Mouse (Mus musculus): ENCODE measurements around the gene Tead3.
"Not testable (repeated sequence)": the region's sequence is repeated elsewhere in the genome, so short reads cannot be mapped to it uniquely, and the experiment has no call there.

Tead3 gene

DNA sequence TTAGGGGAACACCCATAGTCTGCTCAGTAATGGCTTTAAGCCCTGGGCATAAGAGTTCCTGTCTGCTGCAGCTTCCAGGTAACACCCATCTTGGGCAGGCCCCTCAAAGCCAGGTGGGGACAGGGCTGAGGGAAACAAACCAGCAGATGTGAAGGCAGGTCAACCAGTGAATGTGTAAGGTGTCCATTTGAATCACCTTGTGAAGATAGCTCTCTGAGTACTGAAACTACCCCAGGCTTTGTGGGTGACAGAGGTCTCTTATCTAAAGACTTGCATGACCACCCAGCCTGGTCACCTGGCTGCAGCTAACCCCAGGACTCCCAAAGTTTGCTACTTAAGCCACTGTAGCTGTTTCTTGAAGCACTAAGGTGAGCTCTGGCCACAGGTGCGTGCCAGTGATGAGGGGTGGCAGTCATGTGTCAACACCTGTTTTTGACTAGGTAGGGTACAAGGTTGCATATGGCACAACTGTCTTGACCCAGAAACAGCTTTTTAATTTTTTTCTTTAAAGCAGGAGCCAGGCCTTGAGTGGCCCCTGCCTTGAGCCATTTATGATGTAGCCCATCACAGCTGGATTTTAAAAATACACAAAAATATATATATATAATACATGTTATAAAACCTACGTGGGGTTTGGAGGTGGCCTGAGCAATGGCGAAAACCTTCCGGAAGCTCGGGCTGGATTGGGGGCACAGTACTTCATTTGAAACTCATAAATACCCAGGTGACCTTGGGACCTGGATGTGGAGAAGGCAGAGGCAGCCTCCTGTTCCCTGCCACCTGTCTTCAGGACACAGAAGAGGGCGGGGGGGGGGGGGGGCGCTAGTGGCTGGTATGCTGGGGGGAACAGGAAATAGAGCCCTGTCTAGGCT, 19.1 kb downstream of the Tead3 start:
- no peak for DNase-seq (ENCODE audit: low read depth in 1 of 2, low spot score in 2 of 2)

DNA sequence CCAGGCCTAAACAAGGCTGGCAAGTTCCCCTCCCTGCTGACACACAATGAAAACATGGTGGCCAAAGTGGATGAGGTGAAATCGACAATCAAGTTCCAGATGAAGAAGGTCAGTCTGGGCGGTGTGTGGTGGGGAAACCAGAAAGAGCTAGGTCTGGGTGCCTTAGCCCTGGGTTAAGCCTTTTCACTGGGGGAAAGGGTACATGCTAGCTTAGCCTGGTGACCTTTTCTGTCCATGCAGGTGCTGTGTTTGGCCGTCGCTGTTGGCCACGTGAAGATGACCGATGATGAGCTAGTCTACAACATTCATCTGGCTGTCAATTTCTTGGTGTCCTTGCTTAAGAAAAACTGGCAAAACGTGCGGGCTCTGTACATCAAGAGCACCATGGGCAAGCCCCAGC, 20.0 kb downstream of the Tead3 start:
- not testable (repeated sequence) for DNase-seq (ENCODE audit: low read depth in 1 of 2, low spot score in 2 of 2)

DNA sequence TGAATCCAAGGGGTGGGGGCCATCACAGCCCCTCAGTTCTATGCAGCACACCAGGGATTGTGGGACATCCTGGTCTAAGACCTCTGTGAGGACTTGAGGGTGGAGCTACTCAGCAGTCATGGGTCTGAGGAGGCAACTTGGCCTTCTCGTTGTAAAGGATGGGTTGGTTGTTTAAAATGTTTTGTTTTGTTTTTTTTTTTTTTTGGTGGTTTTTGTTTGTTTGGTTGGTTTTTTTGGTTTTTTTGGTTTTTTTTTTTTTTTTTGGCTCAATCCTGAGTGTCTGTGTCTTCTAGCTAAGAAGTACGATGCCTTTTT, 20.4 kb downstream of the Tead3 start:
- no peak for DNase-seq (ENCODE audit: low read depth in 1 of 2, low spot score in 2 of 2)

DNA sequence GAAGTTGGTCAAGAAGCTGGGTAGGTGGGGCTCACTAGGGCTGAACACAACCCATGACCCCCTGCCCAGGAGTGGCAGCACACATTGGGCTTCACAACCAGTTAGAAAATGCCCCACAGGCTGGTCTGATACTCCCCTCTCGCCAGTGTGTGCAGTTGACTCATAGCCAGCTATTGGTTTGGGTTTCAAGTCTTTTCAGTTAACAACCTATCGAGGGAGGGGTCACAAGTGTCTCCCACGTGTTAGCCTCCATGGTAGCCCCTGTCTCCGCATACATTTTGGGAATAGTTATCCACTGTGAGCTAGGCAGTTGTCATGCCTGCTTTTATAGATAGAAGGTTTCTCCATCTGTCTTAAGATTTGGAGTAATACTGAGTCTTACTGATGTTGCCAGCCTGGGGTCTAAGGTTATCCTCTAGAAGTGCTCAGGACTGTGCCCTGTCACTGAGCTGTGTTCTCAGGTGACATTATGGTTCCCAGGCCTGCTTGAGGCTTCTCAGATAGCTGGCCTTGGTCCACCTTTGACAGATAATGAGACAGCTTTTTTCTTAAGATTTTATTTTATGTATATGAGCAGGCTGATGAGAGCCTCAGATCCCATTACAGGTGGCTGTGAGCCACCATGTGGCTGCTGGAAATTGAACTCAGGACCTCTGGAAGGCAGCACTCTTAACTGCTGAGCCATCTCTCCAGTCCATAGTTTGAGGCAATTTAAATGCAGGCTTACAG, 20.9 kb downstream of the Tead3 start:
- no peak for DNase-seq (ENCODE audit: low read depth in 1 of 2, low spot score in 2 of 2)

DNA sequence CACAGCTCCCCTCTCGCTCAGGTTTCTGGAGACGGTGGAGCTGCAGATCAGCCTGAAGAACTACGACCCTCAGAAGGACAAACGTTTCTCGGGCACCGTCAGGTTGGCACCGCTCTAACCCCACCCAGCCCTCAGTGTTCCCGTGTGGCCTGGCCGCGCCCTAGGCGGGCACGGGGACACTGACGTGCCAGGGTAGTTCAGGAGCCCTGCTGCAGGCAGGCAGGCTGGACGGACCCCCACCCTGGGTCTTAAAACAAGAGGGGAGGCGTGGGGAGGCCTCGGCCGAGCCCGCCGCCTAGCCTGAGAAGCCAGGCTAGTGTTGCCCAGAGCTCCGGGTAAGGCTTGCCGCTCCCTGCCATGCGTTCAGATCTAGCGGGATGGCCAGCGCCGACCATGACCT, 21.7 kb downstream of the Tead3 start:
- DNase-seq (ENCODE audit: low read depth in 1 of 2, low spot score in 2 of 2) = no peak

DNA sequence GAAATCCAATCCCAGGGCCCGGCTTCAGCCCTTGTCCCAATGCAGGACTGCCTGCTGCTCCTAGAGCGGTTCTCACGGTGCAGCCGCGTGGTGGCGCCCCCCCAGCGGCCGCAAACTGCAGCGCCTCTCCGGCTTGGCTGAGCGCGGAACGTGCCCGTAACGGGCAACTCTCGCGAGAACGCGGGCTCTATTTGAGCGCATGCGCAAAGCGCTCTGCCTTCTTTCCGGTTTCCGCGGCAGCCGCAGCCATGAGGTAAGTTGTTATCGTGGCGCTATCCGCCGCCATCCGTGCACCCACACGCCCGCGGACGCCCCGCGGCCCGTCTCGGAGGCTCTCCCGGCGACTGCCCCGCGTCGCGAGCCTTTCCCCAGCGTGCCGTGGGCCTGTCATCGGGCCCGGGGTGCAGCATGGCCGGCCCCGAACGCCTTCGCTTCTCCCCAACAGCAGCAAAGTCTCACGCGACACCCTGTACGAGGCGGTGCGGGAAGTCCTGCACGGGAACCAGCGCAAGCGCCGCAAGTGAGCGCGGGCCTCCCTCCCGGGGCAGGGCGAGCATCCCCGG, 22.2 kb downstream of the Tead3 start, which contains the start of gene Rpl10a:
TSS of gene Rpl10a (plus strand) at position 106 of the 563 bp plus-strand sequence.
- DNase-seq (ENCODE audit: low read depth in 1 of 2, low spot score in 2 of 2) = peak; percentile 91 to 96

DNA sequence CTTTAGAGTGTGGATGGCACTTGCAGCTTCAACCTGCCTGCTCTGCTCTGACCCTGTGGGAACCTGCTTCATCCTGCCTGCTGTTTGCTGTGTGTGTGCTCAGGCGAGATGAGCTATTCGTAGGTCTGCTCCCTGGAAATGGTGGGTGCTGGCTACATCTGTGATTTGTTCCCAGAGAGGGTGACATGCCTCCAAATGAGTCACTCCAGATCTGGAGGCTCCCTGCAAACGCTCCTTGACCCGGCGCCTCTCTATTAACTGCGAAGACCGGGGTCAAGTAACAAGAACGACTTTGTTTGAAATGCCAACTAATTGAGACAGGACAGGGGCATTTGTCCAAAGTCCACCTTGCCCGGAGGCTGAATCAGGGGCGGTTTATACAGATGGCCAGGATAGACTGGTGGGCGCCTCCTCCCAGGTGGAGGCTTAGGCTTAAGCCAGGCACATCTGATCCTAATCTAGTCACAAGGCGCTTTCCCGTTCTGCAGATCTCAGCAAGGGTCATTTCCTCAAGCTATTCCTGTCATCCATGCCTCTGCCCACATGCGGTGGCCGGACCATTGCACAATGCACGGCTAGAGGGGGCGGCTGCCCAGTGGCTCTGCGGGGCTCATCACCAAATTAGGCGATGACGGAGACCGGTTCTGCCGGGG, 22.8 kb downstream of the Tead3 start:
- DNase-seq (ENCODE audit: low read depth in 1 of 2, low spot score in 2 of 2) = no peak

DNA sequence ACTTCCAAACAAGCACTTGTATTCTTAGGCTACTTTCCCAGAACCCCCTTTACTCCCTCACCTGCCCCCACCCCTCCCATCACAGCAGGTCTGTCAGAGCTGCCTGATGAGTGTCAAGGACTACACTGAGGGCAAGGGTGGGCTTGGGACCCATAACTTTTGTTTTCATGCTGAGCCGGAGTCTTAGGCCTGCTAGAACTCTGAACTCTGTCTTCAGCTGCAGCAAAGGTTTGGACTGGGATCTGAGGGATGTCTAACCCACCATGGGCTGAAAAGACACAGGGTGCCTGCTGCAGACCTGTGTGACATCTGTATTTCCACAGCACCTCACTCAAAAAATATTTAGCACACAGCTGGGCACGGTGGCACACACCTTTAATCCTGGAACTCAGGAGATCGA, 23.7 kb downstream of the Tead3 start:
- no peak for DNase-seq (ENCODE audit: low read depth in 1 of 2, low spot score in 2 of 2)

DNA sequence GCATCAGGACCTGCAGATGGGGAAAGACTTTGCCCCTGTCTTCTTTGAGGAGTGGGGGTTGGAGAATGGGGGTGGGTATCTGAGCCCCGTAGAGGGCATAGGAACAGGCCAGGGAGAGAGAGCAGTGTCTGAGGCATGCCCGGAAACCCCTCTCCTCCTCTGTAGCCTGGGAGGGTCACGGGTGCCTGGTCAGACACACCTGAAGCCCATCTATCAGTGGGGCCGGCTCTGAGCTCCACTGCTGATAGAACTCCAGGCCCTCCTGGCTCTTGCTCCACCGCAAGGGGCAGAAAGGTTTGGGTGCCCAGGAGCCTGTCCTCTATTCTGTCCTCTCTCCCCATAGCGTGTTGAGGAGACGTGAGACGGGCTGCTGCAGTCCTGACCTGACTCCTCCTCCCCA, 24.9 kb downstream of the Tead3 start:
- DNase-seq (ENCODE audit: low read depth in 1 of 2, low spot score in 2 of 2) = no peak

DNA sequence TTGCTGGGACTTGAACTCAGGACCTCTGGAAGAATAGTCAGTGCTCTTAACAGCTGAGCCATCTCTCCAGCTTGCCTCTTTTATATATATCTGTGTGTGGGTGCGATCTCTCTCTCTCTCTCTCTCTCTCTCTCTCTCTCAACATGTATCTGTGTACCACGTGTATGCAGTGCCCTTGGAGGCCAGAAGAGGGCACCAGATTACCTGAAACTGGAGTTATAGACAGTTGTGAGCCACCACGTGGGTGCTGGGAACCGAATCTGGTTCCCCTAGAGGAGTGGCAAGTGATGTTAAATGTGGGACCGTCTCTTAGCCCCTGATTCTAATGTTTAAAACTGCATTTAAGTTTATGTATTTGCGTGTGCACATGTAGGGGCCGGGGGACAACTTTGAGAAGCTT, 26.2 kb downstream of the Tead3 start:
- not testable (repeated sequence) for DNase-seq (ENCODE audit: low read depth in 1 of 2, low spot score in 2 of 2)

DNA sequence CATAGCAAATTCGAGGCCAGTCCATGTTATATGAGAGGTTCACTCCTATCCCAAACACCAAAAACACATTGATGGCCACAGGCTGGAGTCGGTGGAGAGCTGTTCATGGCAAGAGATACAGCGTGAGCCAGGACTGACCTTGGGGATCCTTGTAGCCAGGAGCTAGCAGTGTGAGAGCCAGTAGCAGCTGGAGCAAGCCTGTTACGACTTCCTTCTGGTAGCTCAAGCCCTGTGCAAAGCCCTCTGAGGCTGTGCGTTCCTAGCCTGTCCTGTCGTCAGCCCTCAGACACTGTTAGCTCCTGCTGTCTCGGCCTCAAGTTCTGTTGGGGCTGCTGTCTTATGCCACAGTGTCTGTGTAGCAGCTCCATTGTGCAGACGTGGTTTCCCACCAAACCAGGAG, 26.8 kb downstream of the Tead3 start:
- no peak for DNase-seq (ENCODE audit: low read depth in 1 of 2, low spot score in 2 of 2)

DNA sequence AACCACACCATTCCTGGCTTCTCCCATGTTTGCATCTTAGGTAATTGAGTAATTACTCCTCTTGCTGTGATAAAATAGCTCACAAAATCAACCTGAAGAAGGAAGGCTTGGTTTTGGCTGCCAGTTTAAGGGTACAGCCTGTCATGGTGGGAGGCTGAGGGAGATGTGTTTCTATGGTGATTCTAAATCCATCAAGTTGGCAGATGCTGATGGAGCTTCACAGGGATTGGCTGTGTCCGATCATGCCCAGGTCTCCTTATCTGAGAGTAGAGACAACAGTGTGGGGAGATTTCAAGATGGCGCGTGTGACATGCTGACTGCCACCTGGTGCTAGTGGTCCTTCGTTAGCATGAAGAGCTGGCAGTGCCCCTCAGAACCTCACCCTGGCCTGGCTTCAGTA, 28.9 kb downstream of the Tead3 start:
- DNase-seq (ENCODE audit: low read depth in 1 of 2, low spot score in 2 of 2) = no peak

DNA sequence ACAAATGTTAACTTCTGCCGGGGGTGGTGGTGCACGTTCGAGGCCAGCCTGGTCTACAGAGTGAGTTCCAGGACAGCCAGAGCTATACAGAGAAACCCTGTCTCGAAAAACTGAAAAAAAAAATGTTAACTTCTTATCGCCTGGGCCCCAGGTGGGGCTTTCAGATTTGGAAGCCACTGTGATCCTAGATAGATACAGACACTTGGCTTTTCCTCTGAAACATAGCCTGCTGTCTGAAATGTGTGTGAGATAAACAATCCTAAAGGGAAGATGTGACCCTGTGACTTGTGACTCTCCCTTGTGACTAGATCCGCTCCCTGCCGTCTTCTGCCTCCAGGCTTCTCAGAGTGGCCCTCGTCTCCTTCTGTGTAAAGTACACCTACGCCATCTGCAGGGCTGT, 32.9 kb downstream of the Tead3 start:
- no peak for DNase-seq (ENCODE audit: low read depth in 1 of 2, low spot score in 2 of 2)

DNA sequence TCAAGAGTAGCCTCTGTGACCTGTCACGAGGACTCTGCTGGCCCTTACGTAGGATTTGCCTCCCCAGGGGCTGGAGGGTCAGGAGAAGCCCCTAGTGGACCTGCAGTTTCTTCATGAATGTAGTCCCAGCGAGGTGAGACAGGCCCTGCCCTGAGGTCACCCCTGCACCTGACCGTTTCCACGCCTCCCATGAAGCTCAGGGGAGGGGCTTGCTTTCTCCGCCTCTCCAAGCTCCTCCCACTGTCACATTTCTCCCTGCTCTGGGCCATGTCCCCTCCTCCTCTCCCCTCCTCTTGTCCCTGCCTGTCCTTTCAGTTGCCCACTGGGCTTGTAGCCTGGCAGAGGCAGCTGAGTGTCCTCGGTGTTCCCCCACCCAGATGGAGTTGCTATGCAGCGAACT, 33.5 kb downstream of the Tead3 start:
- no peak for DNase-seq (ENCODE audit: low read depth in 1 of 2, low spot score in 2 of 2)

DNA sequence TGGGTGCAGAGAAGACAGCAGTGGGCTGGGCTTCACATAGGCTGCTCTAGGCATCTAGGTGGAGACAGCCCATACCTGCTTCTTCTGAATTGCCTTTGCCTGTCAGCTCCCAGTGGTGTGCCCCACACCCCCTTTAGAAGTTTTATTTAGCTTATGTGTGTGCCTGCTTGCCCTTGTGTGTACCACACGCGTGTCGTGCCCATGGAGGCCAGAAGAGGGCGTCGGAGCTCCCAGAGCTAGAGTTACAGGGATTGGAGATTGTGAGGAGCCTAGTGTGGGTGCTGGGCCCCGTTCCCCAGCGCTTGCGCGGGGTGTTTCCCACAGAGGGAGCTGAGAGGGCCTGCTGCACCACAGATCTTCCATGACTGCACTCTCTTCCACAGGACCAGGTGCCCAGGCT, 34.1 kb downstream of the Tead3 start:
- no peak for DNase-seq (ENCODE audit: low read depth in 1 of 2, low spot score in 2 of 2)

DNA sequence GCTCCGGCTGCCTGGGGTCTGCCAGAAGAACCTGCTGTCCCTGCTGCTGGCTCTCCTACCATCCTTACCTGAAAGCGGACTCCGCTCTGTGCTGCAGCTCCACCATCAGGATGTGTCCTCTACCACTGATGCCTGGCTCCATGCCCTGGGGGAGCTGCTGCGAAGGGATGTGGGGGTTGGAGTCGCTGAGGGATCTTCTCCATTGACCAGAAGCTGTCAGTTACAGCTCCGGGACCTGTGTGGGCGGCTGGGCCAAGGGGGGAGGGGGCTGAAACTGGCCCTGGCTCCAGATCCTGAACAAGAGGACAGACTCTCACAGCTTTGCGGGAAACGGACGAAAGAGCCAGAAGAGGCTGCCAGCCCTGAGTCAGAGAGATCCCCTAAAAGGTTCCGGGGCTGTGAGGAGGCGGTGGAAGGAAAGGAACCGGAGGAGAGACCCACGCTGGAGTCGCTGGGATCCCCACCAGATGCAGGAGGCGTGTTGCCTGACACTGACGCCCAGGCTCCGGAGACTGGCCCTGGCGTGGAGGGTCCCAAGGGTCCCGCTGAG, 34.9 kb downstream of the Tead3 start:
- DNase-seq (ENCODE audit: low read depth in 1 of 2, low spot score in 2 of 2) = no peak

DNA sequence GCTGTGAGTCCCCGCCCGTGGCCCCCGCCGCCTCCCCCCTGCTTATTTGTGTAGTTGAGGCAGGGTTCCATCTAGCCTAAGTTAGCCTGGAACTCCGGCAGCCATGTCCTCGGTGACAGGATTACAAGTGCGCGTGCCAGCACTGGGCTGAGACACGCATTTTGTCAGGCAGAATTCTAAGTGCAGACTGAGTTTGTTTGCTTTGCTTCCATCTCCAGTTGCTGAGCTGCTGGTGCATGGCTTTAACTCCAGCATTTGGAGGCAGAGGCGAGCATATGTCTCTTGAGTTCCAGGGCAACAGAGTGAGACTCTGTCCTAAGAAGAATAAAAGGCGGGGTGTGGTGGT, 36.8 kb downstream of the Tead3 start:
- no peak for DNase-seq (ENCODE audit: low read depth in 1 of 2, low spot score in 2 of 2)

DNA sequence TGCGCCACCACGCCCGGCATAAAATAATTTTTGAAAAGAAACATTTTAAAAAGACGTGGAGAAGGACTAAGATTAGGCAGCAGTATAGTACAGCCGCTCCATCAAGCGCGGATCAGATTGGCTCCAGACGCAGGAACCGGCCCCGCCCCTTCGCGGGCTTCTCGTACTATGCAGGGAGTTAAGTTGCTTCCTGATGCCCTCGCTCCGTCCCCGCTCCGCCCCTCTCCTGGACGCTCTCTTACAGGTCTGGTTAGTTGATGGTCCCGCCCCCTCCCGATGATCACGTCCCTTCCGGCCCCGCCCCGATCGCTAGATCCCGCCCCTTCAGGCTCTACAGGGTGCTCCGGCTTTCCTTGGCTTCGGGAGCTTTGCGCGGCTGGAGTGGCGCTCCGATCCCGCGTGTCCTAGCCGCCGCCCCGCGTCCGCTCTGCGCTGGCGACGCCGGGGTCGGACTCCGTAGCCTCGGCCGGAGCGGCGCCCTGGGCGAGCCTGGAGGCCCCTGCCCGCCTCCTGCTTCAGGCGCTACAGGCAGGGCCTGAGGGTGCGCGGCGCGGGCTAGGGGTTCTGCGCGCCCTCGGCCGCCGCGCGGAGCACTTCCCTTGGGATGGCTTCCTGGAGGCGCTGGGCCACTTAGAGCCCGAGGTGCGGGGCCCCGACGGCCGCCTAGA, 37.3 kb downstream of the Tead3 start, which contains the start of gene Fance:
TSS of gene Fance (plus strand) at position 308 of the 668 bp plus-strand sequence.
- peak; percentile 83 to 84 for DNase-seq (ENCODE audit: low read depth in 1 of 2, low spot score in 2 of 2)

DNA sequence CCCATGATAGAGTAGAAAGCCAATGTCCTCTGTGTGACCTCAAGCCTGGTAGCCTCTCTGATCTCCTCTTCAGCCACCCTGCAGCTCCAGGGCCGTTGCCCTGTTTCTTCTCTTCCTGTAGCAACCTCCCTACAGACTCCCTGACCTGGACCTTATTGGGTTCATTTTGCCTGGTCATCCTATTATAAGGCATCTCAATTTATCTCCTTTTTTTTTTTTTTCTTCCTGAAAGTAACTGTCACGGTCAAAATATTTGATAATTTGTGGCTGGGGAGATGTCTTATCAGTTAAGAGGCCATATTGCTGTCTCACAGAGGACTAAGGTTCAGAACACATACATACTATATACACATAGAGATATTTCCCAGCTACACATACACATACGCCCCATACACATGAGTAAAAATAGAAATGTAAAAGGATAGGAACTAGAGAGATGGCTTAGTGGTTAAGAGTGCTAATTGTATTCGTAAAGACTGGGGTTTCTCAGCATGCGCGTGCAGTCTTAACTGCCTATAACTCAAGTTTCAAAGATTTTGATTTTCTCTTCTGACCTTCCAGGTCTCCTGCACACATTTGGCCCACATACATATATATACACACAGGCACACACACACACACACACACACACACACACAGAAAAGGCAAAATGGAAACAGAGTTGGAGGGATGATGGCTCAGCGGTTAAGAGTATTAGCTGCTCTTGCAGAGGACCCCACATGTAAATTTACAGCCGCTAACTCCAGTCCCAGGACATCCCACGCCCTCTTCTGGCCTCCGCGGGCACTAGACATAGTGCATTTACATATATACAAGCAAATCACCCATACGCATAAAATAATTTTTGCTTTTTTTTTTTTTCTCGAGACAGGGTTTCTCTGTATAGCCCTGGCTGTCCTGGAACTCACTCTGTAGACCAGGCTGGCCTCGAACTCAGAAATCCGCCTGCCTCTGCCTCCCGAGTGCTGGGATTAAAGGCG, 38.1 kb downstream of the Tead3 start:
- DNase-seq (ENCODE audit: low read depth in 1 of 2, low spot score in 2 of 2) = no peak
